Comparison of ENCODE assay signal across 13 mouse cellular contexts in the genomic region with DNA sequence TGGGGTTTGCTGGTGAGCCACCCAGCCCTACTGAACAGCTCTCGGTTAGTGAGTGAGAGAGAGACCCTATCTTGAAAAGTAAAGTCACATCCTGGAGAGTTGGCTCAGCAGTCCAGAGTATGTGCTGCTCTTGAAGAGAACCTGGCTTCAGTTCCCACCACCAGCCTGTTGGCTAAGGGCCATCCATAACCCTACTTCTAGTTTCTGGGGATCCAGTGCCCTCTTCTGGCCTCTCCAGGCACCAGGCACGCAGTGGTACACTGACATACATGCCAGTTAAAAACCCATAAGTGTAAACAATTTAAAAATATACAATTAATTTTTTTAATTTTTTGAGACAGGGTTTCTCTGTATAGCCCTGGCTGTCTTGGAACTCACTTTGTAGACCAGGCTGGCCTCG. TPM values are rescaled to one million over a fixed set of nuclear protein-coding genes. Genes with fewer than 3 reads are reported as not detected.
DNase-seq lines count a peak whose midpoint lies in the region; ATAC-seq lines count a peak whose summit lies in the region.
"Had no signal": no experiment of that assay in that cellular context is flagged by ENCODE, and none has a peak within 500 bp of the region (broad histone marks: within the 10 kb centered on the region; RNA-seq: fewer than 3 reads in every experiment).

No protein-coding gene starts in this region.

- H3K4me3 ChIP-seq in forebrain, embryonic 11.5 days (ENCODE audit: low read depth, low read length): no peak overlapping the region
- no peak overlapping the region for H3K4me3 ChIP-seq in forebrain, embryonic 16.5 days (replicated peaks; ENCODE audit: low read length)
- H3K4me3 ChIP-seq in liver, embryonic 13.5 days (replicated peaks): no peak overlapping the region
- H3K4me3 ChIP-seq: heart, embryonic 13.5 days; megakaryocyte, embryonic 14.5 days; neural tube, embryonic 13.5 days had no signal

- H3K9me3 ChIP-seq in forebrain, embryonic 11.5 days (ENCODE audit: control insufficient read depth, low read length): no peaks in the 10 kb centered on the region
- H3K9me3 ChIP-seq in forebrain, embryonic 16.5 days (ENCODE audit: control insufficient read depth, low read length): no peaks in the 10 kb centered on the region
- no peaks in the 10 kb centered on the region for H3K9me3 ChIP-seq in liver, embryonic 13.5 days (replicated peaks)
- H3K9me3 ChIP-seq: heart, embryonic 13.5 days; megakaryocyte, embryonic 14.5 days; neural tube, embryonic 13.5 days had no signal

- no peak overlapping the region for H3K4me2 ChIP-seq in forebrain, embryonic 11.5 days (ENCODE audit: low read depth, low read length, severe bottlenecking)
- H3K4me2 ChIP-seq in forebrain, embryonic 16.5 days (ENCODE audit: low read length): no peak overlapping the region
- H3K4me2 ChIP-seq in liver, embryonic 13.5 days: peak overlapping the region; percentile 79; the same call in 1 of the 2 replicates
- H3K4me2 ChIP-seq: heart, embryonic 13.5 days; neural tube, embryonic 13.5 days had no signal

- H3K27ac ChIP-seq in forebrain, embryonic 11.5 days (ENCODE audit: low read depth, low read length): no peak overlapping the region
- H3K27ac ChIP-seq in forebrain, embryonic 16.5 days (ENCODE audit: low read length): no peak overlapping the region
- H3K27ac ChIP-seq in liver, embryonic 13.5 days: no peak overlapping the region
- H3K27ac ChIP-seq: heart, embryonic 13.5 days; neural tube, embryonic 13.5 days had no signal

- H3K27me3 ChIP-seq in forebrain, embryonic 11.5 days (ENCODE audit: control insufficient read depth, insufficient read depth, low read length): no peaks in the 10 kb centered on the region
- H3K27me3 ChIP-seq in forebrain, embryonic 16.5 days (replicated peaks; ENCODE audit: control insufficient read depth, insufficient read depth, low read length): no peaks in the 10 kb centered on the region
- H3K27me3 ChIP-seq in liver, embryonic 13.5 days: no peaks in the 10 kb centered on the region
- H3K27me3 ChIP-seq: heart, embryonic 13.5 days; megakaryocyte, embryonic 14.5 days; neural tube, embryonic 13.5 days had no signal

- peak; percentile 47 for DNase-seq in forebrain, embryonic 11.5 days (ENCODE audit: low spot score)
- DNase-seq in retina, postnatal 1 day: peak; percentile 36
- no peak for DNase-seq in retina, embryonic 14.5 days (ENCODE audit: low spot score)
- peak; percentile 42 for DNase-seq in liver, embryonic 13.5 days
- DNase-seq in thymus, postnatal 36 days: peak; percentile 22 to 31
- DNase-seq in right cerebral cortex, postnatal 25 days: no peak
- DNase-seq in gastrocnemius, postnatal 4 days (ENCODE audit: low spot score in 2 of 2): no peak

- H3K9ac ChIP-seq in forebrain, embryonic 11.5 days (ENCODE audit: low read length): no peak overlapping the region
- H3K9ac ChIP-seq in forebrain, embryonic 16.5 days (replicated peaks; ENCODE audit: low read depth, low read length): no peak overlapping the region
- no peak overlapping the region for H3K9ac ChIP-seq in liver, embryonic 13.5 days
- H3K9ac ChIP-seq: heart, embryonic 13.5 days; neural tube, embryonic 13.5 days had no signal

- no peak for ATAC-seq in forebrain, embryonic 11.5 days (replicated peaks; ENCODE audit: low FRiP score)
- ATAC-seq in forebrain, embryonic 16.5 days: no peak
- ATAC-seq in liver, embryonic 13.5 days (ENCODE audit: low read depth): no peak
- ATAC-seq: intestine, embryonic 16.5 days had no signal

- peaks cover 3% of the 10 kb centered on the region; the same call in 1 of the 2 replicates for H3K4me1 ChIP-seq in forebrain, embryonic 11.5 days (replicated peaks; ENCODE audit: control insufficient read depth, insufficient read depth, low read length)
- H3K4me1 ChIP-seq in forebrain, embryonic 16.5 days (replicated peaks; ENCODE audit: control insufficient read depth, insufficient read depth, low read length): peaks cover 6% of the 10 kb centered on the region; the same call in 1 of the 2 replicates
- peaks cover 52% of the 10 kb centered on the region for H3K4me1 ChIP-seq in liver, embryonic 13.5 days (replicated peaks)
- H3K4me1 ChIP-seq: neural tube, embryonic 13.5 days had no signal

- H3K36me3 ChIP-seq in forebrain, embryonic 11.5 days (ENCODE audit: control insufficient read depth, insufficient read depth, low read length): peaks cover 3% of the 10 kb centered on the region; the same call in 1 of the 2 replicates
- 0 out of 2 replicates have a peak, but pooled peaks cover 3% of the 10 kb centered on the region for H3K36me3 ChIP-seq in forebrain, embryonic 16.5 days (ENCODE audit: control insufficient read depth, insufficient read depth)
- peaks cover 9% of the 10 kb centered on the region for H3K36me3 ChIP-seq in liver, embryonic 13.5 days

- WGBS in forebrain, embryonic 11.5 days: 89% methylated on average over 3 of the region's 3 CpGs
- 74% methylated on average over 3 of the region's 3 CpGs for WGBS in forebrain, embryonic 16.5 days
- WGBS in liver, embryonic 13.5 days (ENCODE audit: insufficient replicate concordance): 84% methylated on average over 3 of the region's 3 CpGs

RNA-seq across cellular contexts. Expression of a gene that starts 2.2 kb away (rescaled TPM):
- polyA plus RNA-seq in forebrain, embryonic 11.5 days (2014; fragmentation: Nextera tagmentation; extraction: Ambion mirVana): 3.8 and 3.9 TPM in 2 replicates
- polyA plus RNA-seq in forebrain, embryonic 16.5 days (2015; fragmentation: Nextera tagmentation; extraction: Ambion mirVana): 2.2 and 2.5 TPM in 2 replicates
- polyA plus RNA-seq in liver, embryonic 13.5 days (2015; fragmentation: Nextera tagmentation; extraction: Ambion mirVana): 31.4 and 33.0 TPM in 2 replicates
- 1 to 10 TPM; 8.0 to 8.9 TPM for total RNA-seq in gastrocnemius, postnatal 4 days (2021)

RNA-seq across cellular contexts. Expression of a gene that starts 8.3 kb away (rescaled TPM):
- polyA plus RNA-seq in forebrain, embryonic 11.5 days (2014; fragmentation: Nextera tagmentation; extraction: Ambion mirVana): 370 and 424 TPM in 2 replicates
- 219 and 239 TPM in 2 replicates for polyA plus RNA-seq in forebrain, embryonic 16.5 days (2015; fragmentation: Nextera tagmentation; extraction: Ambion mirVana)
- polyA plus RNA-seq in liver, embryonic 13.5 days (2015; fragmentation: Nextera tagmentation; extraction: Ambion mirVana): 344 and 360 TPM in 2 replicates
- total RNA-seq in gastrocnemius, postnatal 4 days (2021): 10 to 100 TPM; 81.3 to 87.8 TPM

RNA-seq across cellular contexts. Expression of a gene that starts 14.4 kb away (rescaled TPM):
- polyA plus RNA-seq in forebrain, embryonic 11.5 days (2014; fragmentation: Nextera tagmentation; extraction: Ambion mirVana): 43.5 and 49.0 TPM in 2 replicates
- 91.6 and 95.8 TPM in 2 replicates for polyA plus RNA-seq in forebrain, embryonic 16.5 days (2015; fragmentation: Nextera tagmentation; extraction: Ambion mirVana)
- 3.1 and 3.4 TPM in 2 replicates for polyA plus RNA-seq in liver, embryonic 13.5 days (2015; fragmentation: Nextera tagmentation; extraction: Ambion mirVana)
- total RNA-seq in gastrocnemius, postnatal 4 days (2021): 1 to 10 TPM; 8.1 to 8.3 TPM

RNA-seq across cellular contexts. Expression of a gene that starts 15.6 kb away (rescaled TPM):
- polyA plus RNA-seq in forebrain, embryonic 11.5 days (2014; fragmentation: Nextera tagmentation; extraction: Ambion mirVana): 47.0 and 51.4 TPM in 2 replicates
- 65.5 and 79.5 TPM in 2 replicates for polyA plus RNA-seq in forebrain, embryonic 16.5 days (2015; fragmentation: Nextera tagmentation; extraction: Ambion mirVana)
- 8.8 and 8.9 TPM in 2 replicates for polyA plus RNA-seq in liver, embryonic 13.5 days (2015; fragmentation: Nextera tagmentation; extraction: Ambion mirVana)
- 10 to 100 TPM; 72.6 to 79.3 TPM for total RNA-seq in gastrocnemius, postnatal 4 days (2021)

RNA-seq across cellular contexts. Expression of a gene that starts 25.3 kb away (rescaled TPM):
- 1.6 and 2.7 TPM in 2 replicates for polyA plus RNA-seq in forebrain, embryonic 11.5 days (2014; fragmentation: Nextera tagmentation; extraction: Ambion mirVana)
- polyA plus RNA-seq in forebrain, embryonic 16.5 days (2015; fragmentation: Nextera tagmentation; extraction: Ambion mirVana): 2.0 TPM in 2 replicates
- 0.66 and 1.2 TPM in 2 replicates for polyA plus RNA-seq in liver, embryonic 13.5 days (2015; fragmentation: Nextera tagmentation; extraction: Ambion mirVana)
- total RNA-seq in gastrocnemius, postnatal 4 days (2021): 10 to 100 TPM; 56.2 to 80.9 TPM
- total RNA-seq: common myeloid progenitor, adult 5-6 weeks had no signal

Comparison
In these comparisons a context has a peak if more than half of its experiments do, and no peak if none do; other contexts are left out.
1. DNase-seq: peak in forebrain, embryonic 11.5 days (single experiment), retina, postnatal 1 day (single experiment), liver, embryonic 13.5 days (single experiment) and thymus, postnatal 36 days (2 of 2); none in retina, embryonic 14.5 days (single experiment), right cerebral cortex, postnatal 25 days (single experiment) and gastrocnemius, postnatal 4 days (0 of 2).
2. RNA of a gene that starts 14.4 kb away (polyA plus RNA-seq): 91.6 to 95.8 TPM in forebrain, embryonic 16.5 days and 43.5 to 49.0 TPM in forebrain, embryonic 11.5 days; 3.1 to 3.4 TPM in liver, embryonic 13.5 days; every median in the first group is over 10 times any median in the second.